Mouse (Mus musculus) retina, postnatal 1 day (tissue): ENCODE results near the gene Ss18l1.
A peak's percentile ranks its signal among the peaks of the same experiment; 100 is the strongest.

ENCODE experiments used
- DNase-seq: peaks from one replicate; pipeline ENCODE4 v3.0.0-alpha.2; 2012

Gene Ss18l1

DNA sequence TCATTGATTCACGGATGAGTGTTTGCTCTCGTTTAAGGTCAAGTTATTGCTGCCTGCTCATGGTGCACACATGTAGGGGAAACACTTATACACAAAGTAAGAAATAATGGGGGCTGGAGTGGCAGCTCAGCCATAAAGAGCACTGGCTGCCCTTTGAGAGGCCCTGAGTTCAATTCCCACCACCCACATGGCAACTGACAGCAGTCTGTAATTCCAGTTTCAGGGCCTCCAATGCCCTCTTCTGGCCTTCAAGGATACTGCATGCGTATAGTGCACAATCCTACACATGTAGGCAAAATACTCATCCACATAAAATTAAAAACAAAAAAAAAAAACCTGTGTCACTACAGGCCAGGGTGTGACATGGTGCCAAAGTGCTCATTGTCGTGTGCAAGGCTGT, 45.2 kb downstream of the Ss18l1 start:
- no peak for DNase-seq

DNA sequence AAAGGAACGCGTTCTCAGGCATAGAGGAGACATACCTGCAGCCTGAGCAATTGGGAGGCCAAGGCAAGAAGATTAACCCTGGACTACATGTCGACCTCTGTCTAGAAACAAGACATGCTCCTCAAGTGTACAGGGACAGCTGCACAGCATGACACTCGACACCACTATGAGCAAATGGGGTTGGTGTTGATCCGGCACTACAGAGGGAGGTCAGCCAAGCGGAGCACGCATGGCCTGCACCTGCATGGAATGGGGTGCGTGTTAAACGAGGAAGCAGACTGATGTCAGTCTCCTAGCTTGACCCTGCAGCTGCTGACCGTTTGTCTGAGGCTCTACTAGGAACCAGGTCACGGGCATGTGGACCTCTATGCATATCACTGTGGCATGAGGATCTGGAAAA, 48.0 kb downstream of the Ss18l1 start:
- DNase-seq = no peak

DNA sequence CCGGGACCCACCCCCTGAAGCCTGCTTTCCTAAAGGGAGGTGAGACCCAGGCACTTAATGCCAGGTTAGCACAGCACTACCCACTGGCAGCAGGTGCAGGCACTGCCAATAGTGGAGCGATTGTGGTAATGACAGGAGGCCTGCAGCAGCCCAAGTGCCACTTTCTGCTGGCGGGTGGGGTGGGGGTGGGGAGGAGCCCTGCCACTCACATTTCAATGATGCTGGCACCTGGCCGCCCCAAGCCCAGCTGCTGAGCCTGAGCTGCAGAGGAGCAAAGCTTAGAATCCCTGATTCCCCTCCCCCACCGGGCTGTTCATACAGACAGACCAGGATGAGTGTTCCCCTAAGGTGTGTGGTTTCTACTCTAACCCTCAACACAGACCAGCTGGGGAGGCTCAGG, 53.4 kb downstream of the Ss18l1 start:
- DNase-seq = no peak

DNA sequence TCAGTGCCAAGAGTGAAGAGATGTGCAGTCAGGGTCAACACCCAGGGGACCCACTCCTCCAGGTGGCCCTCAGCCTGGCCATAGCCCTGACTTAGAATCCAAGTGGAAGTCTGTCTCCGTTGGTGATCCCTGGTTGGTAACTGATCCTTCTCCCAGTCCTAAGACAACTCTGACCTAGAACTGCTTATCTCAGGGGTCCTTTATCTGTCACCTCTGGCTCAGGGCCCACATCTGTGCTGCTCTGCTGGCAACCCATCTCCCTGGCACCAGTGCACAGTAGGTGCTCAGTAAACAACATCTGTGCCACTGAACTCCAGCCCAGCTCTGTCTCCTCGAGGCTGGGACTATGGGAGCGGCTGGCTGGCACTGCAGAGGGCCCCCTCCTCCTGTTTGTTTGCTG, 55.3 kb downstream of the Ss18l1 start:
- DNase-seq = no peak

DNA sequence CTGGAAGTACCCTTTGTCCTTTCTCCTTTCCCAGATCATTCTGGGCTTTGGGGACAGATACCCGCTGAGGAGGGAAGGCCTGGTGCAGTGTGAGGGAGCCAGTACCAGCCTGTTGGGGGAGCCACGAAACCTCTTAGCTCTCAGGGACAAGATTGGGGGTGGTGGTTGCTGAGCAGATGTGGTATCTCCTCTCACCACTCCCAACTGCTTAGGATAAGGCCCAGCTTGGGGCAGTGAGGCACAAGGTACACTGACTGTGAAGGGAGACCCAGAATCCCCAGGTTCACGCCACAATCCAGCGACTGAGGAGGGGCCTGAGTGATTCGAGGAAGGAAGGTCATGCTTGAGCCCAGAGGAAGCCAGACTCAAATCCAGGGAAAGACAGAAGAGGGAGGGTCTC, 55.9 kb downstream of the Ss18l1 start:
- no peak for DNase-seq

DNA sequence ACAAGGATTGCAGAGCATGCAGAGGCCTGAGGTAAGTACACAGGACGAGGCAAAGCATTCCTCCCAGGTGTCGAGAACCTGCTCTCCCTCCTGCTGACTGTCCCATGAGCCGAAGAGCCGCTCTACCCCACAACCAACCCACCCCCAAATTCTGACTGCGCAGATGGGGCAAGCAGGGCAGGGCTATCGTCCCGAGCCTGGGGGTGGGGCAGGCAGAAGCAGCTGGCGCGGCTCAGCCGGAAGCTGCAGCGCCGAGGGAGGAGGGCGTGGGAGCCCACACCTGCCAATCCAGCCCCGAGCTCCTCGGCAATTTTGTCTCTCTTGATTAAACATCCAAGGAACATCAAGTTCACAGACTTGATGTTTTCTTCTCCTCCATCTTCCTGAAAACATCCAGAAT, 57.2 kb downstream of the Ss18l1 start:
- peak; percentile 37 for DNase-seq

DNA sequence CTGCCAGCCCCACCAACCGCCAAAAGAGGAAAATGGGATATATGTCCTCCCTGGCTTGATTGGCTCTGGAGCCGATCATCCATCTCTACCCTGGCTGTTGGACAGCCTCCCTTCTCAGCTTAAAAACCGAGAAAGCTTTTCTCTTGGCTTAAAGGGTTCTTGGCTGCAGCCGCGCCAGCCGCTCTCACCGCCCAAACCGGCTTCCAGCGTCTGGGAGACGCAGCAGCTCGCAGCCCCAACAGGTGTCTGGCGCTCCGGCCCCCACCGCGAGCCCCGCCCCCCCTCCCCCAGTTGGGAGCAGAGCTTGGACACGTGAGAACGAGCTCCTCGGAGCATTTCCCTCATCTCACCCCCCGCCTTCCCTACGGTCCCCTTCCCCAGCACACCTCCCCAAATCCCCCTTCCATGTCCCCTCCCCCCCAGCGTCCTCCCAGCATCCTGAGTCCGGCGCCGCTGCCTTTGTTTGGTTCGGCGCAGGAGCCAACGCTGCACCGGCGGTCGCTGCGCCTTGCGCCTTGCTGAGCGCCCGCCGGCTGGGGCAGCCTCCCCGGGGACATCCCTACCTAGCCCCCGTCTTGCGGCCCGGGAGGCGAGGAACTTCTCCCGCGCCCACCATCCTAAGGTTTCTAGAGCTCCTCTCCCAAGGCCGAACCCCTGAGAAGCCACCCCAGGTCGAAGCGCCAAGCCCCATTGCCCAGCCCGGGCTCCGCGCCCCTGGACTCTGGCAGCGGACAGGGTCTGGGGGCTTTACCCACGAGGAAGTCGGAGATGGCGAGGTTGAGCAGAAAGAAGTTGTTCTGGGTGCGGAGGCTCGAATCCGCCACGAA, 61.1 kb downstream of the Ss18l1 start:
- DNase-seq = peak; percentile 46

DNA sequence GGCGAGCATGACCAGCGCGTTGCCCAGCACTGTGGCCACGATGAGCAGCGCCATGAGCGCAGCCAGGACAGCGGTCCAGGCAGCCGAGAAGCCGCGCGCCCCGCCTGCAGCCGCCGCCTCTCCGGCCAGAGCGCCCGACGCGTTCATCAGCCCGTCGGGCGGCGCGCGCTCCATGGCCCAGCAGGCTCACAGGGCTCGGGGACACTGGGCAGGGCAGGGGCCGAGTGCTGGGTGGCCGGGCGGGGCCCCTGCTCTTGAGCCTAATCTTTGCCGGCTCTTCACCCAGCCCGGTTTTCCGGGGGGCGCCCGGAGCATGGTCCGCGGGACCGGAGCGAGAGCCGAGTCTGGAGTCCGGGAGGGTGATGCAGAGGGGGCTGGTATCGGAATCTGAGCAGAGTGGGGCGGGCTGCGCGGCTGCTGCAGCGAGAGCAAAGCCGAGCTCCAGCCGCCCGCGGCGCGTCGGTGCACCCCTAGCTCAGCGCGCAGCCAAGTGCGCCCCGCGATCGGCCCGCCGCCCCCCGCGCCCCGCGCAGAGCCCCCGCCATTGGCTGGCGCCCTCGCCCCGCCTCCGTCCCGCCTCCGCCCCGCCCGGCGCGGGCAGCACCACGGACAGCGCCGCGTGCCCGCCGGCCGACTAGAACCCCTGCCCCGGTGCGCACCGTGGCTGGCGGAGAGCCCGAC, 61.8 kb downstream of the Ss18l1 start, which contains the start of gene Hrh3:
Gene Hrh3, minus strand, starts transcription at position 511 of the 681 bp plus-strand sequence.
- DNase-seq = peak; percentile 74

DNA sequence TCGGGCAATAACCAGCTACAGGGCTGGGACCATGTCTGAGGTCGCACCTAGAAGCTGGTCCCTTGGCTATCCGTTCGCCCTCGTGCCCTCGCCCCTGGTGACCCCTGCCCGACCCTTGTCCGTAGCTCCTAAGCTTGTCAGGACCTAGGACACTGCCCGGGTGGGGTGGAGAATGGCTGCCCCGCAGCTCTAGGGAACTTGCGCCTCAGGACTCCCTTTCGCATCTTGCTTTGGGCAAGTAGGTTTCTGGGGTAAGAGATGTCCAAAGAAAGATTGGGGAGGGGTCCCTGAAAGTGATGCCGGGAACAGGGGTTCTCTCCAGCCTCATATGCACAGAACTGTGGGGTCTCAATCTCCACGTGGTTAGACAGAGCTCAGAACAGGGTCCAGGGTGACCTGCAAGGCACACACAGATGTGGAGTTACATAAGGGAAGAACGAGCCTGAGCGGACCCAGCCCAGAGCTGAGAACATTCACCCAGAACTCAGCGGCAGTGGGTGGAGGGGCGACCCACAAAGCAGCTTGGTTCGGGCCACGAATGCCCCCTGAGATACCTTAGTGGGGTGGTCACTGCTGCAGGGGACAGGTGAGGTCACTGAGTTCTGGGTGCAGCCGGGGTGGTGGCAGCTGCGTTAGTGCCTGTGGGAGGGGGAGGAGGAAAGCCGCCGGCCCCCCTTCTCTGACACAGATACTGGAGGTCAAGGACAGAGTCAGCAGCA, 62.5 kb downstream of the Ss18l1 start:
- no peak for DNase-seq

DNA sequence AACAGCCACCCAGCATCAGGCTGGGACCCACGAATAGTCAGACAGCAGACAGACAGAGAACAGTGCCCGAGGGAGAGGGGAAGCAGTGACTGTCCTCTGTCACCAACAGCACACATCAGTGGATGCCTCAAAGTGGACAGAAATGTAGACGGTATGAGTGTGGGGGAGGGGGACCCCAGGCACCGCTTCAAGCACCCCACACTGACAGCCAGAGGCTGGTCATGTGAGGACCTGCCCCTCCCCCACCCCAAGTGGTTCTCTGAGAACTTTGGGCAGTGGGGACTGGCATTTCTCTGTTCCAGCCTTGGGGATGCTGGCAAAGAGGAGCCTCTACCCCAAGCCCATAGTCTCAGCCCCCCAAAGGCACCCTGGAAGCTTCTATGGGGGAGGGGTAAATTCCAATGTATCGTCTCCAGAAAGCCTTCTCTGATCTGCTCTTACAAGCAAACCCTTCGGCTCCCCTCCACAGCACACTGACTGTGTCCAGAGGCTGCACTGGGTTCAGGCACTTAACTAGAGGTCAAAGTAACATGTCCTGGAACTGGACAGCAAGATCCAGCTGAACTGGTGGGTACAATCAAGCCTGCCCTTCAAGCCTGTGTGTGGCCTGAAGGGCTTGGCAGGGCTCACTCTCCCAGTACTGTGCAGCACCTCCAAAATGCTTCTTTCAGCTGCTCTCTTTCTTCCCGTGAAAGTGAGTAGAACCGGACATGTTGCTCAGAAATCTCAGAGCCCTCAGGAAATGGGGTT, 63.3 kb downstream of the Ss18l1 start:
- DNase-seq = peak; percentile 30

DNA sequence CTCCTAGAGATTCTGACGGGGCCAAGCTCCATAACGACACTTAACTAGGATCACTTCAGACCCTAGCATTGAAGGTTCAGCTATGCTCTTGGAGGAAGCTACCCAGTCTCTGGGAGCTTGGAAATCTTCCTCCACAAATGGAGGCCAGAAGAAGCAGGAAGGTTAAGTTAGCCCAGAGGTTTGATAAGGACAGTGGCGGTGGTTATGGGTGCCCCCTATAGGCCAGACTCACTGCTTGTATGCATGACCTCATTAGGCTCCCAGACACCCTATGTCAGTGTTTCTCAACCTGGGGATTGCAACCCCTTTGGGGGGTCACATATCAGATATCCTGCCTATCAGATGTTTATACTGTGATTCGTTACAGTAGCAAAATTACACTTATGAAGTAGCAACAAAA, 64.8 kb downstream of the Ss18l1 start:
- DNase-seq = peak; percentile 48

DNA sequence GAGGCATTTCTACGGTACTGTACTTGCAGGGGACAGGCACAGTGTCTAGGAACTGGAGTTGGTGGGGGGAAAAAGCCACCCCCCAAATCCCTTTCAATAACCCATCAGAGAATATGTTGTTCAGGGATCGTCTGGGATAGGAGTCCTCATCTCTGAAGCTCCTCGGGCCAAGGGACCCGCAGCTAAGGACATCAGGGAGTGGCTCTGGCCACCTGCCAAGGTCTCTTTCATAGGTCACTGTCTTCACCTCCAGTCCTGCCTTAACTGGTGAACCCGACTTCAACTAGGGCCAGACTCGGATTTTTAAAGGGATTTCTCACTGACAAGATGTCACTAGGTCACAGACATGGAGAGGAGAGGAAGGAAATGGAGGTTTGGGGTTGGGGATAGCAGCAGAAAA, 66.0 kb downstream of the Ss18l1 start:
- no peak for DNase-seq

DNA sequence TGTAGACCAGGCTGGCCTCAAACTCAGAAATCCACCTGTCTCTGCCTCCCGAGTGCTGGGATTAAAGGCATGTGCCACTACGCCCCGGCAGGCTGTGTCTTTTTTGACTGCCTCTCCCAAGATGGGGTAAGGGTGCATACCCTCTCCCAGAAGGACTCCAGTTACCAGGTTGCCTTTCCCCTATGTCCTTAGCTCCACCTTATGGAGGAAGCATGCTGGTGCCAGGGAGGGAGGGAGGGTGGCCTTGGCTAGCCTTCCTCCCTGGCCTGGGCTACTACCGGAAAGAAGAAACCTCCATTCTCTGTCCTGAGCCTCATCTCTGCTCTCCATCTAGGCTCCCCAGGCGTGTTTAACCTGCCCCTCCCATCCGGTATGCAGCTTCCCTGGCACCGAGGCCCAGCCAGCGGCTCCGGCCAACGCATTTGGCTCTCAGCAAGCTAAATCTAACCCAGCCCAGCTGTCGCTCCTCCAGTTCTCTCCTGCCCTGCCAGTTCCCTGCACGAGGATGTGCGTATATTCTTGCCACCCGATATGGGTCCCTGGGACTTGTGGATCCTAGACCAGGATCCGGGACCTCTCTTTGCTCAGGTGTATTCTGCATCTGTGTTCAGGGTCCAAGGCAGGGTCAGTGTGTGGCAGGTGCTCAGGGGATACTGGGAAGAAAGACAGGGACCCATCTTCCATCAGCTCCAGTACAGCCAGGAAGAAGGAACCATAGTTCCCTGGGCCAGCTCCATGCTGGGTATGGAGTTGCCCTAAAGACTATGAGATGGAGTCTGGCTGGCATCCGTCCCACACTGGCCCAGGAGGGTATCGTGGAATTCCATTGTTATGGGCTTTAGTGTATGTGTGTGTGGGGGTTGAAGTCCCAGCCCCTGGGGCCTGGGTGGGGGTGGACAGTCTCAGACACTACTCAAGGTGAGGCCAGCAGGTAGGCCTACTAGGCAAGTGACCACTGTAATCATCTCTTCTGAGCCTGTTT, 71.9 kb downstream of the Ss18l1 start:
- no peak for DNase-seq

DNA sequence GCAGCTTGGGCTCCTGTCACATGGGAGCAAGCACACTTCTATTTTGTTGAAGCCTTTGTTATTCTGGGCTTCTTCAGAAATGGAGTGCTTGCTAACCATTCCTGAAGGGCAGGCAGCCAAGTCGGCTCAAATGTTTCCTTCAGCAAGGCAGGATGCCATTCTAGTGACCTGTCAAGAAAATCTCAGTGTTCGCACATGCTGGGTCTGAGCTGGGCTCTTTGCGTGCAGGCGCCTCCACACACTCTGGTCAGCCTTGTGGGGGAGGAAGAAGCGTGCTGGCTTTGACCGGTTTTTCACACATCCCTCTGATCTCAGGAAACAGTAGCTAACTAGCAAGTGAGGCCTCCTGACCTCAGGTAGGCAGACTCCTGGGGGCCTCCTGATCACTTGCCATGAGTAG, 73.0 kb downstream of the Ss18l1 start:
- DNase-seq = no peak

DNA sequence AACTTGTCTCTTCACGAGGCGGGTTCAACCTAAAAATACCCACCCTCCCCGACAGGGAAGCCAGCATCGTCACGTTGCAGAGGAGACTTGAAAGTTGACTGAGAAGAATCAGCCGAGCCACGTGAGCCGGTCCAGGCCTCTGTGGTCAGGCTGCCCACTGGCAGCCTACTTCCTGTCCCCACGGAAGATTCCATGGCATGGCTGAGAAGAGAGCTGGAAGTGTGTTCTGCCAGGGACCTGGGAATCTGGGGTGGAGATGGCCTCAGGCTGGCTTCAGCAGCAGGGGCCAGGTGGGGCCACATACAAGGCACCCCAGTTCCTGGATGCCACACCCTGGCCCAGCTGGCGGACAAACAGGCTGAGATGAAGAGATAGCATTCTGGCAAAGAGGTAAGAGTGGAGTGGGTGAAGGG, 73.8 kb downstream of the Ss18l1 start:
- DNase-seq = no peak

DNA sequence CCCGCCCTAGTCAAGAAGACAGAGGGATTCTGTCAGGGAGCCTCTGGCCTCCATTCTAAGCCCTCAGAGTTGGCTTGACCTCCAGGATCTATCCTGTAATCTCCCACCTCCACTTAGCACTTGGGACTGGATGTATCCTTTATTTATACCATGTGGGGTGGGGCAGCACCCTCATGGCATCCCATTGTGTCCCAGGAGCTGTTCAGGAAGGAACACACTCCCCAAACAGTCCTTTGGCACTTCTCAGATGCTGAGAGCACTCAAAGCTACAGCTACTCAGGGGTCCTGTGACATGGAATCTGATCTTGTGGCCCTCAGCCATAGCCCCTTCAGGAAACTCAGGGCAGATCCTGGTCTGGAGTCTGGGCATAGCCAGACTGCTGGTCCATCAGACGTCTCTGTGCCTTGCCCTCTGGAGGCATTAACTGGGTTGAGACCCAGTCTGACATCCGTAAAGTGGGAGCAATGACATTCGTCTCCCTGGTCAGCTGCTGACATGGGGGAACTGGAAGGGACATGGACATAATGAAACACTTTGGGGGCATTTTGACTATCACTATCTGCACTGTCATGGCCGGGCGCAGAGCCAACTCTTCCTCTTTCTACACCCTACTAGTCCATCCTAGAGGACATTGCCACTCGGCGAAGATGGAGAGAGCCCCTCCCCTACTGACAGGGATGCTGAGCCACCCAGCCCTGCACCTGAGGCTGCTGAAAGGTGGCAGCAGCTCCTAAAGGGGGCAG, 74.6 kb downstream of the Ss18l1 start:
- DNase-seq = no peak

DNA sequence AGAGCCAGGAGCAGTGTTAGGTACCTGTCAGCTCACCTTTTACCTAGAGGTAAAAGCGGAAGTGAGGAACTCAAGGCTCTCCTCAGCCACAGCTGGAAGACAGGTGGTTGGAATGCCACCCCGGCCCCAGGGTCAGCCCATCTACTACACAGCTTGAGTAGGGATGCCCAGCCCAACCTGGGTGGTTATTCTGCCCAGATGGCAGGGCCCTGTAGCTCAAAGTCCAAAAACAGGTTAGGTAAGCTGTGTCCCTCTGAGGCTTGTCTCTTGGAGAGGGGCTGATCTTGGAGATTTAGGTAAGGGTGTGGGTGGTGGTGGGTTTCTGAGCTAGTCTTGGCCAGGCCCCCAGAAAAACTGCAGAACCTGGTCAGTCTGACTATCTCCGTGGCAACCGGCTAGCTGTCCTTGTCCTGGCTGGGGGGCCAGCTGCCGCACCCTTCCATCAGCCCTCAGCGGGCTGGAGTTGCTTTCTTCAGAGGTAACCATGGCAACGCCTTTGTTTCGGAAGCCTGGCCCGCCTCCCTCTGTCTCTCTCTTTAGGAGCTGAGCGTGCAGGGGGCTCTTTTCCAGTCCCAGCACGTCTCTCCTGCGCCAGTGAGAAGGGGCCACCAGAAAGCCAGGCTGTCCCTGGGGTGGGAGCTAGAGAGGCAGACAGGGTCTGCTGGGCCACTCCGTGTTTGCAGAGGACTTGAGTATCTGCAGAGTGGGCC, 75.3 kb downstream of the Ss18l1 start:
- peak; percentile 79 for DNase-seq

DNA sequence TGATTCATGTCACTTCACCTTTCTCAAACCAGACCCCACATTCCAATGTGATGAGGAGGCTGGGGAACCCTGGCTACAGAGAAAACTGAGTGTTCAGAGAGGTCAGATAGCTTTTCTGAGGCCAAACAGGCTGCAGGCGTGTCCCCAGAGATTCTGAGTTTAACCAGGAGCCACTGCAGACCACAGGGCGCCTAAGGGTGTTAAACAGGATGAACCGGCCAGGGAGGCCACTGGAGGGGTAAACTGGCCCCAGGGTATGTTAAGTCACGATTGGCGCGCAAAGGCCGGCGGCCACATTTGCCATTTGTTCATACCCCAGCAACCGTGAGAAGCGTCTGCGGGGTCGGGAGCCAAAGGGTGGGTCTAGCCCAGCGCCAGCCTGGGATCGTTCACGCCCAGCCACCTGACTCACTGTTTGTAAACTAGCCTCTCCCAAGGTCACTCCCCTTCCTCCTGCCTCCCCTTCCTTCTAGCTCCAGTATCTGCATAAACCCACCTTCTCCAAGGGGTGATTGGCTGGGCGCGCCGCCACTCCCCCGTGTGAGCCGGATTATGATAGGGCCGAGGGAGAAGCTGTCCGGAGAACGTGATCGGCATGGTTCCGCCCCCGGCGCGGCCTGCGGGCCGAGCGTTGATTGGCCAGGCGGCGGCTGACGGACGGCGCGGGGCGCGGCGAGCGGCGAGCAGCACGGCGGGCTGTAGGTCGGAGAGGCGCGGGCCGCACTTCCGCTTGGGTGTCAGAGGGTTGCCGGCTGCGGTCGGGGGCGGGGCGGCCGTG, 76.5 kb downstream of the Ss18l1 start, which contains the start of gene Osbpl2:
Gene Osbpl2, plus strand, starts transcription at position 646 of the 778 bp plus-strand sequence.
- peak; percentile 100 for DNase-seq
